8 mouse cellular contexts compared by ENCODE assay signal in genomic region chr14:122534017-122534924, GRCm38 (mm10). TPM values are rescaled to one million over a fixed set of nuclear protein-coding genes. Genes with fewer than 3 reads are reported as not detected.
DNase-seq lines count a peak whose midpoint lies in the region; ATAC-seq and TF ChIP-seq lines count a peak whose summit lies in the region.

Gene Pcca (plus strand): TSS chr14:122534324.

- under 1% methylated on average over 54 of the region's 54 CpGs for WGBS in hindbrain, postnatal 0 days

- peak within 1 kb of the TSS; percentile 87 for H3K4me2 ChIP-seq in hindbrain, postnatal 0 days (ENCODE audit: low read depth, low read length)

- peak within 1 kb of the TSS; percentile 87 for H3K27ac ChIP-seq in gastrocnemius, adult 2 months
- peak within 1 kb of the TSS; percentile 82 for H3K27ac ChIP-seq in hindbrain, postnatal 0 days
- peak within 1 kb of the TSS; percentile 65 for H3K27ac ChIP-seq in left cerebral cortex, adult 2 months

- intact Hi-C loops in gastrocnemius, adult 2 months (cut with DNase I): no loop called here
- intact Hi-C loops in left cerebral cortex, adult 2 months (cut with DNase I): loop anchor here (5.0 kb wide), 1 partner anchor 343 kb away; no protein-coding TSS in a partner anchor

- no peaks in the 10 kb centered on the region for H3K9me3 ChIP-seq in hindbrain, postnatal 0 days (ENCODE audit: low read length)

- peak within 1 kb of the TSS; percentile 72 for H3K9ac ChIP-seq in hindbrain, postnatal 0 days (replicated peaks; ENCODE audit: low read length)

- H3K4me1 ChIP-seq in hindbrain, postnatal 0 days (ENCODE audit: insufficient read depth, low read length): peaks cover 8% of the 10 kb centered on the region

- peak; percentile 11; the same call in 1 of the 2 replicates for TF ChIP-seq CTCF in gastrocnemius, adult 2 months (IDR thresholded peaks at IDR 0.05)
- TF ChIP-seq CTCF in hindbrain, postnatal 0 days (IDR thresholded peaks at IDR 0.05; ENCODE audit: low read depth): 0 out of 2 replicates have a peak, but pooled peaks have one; percentile 25
- no peak; the same call in 1 of the 2 replicates for TF ChIP-seq CTCF in left cerebral cortex, adult 2 months (IDR thresholded peaks at IDR 0.05)

- DNase-seq in WW6 (ENCODE audit: low read depth, low spot score): peak; percentile 92
- peak; percentile 91 to 94 for DNase-seq in cerebellum, postnatal 4 days (ENCODE audit: low spot score in 2 of 2)
- DNase-seq in gastrocnemius, adult 2 months: peak; percentile 99
- DNase-seq in hindbrain, postnatal 0 days (ENCODE audit: low spot score): peak; percentile 98
- DNase-seq in left cerebral cortex, adult 2 months (ENCODE audit: extremely low spot score in 1 of 2, low spot score in 2 of 2): peak; percentile 95 to 97
- DNase-seq in right cerebral cortex, adult 2 months (ENCODE audit: low spot score in 2 of 2): peak; percentile 96 to 97
- DNase-seq in urinary bladder, postnatal 14 days (ENCODE audit: low spot score): peak; percentile 95

- peak; percentile 100 for ATAC-seq in hindbrain, postnatal 0 days
- ATAC-seq in megakaryocyte, adult 5-6 weeks (ENCODE audit: poor library complexity, severe bottlenecking): peak; percentile 98

- H3K4me3 ChIP-seq in gastrocnemius, adult 2 months: peak within 1 kb of the TSS; percentile 87
- H3K4me3 ChIP-seq in hindbrain, postnatal 0 days (ENCODE audit: low read length): peak within 1 kb of the TSS; percentile 71
- peak within 1 kb of the TSS; percentile 73 for H3K4me3 ChIP-seq in left cerebral cortex, adult 2 months

- no peaks in the 10 kb centered on the region for H3K27me3 ChIP-seq in hindbrain, postnatal 0 days (ENCODE audit: insufficient read depth, low read length)

- no peaks in the 10 kb centered on the region for H3K36me3 ChIP-seq in hindbrain, postnatal 0 days (ENCODE audit: insufficient read depth, low read length)

RNA-seq across cellular contexts. Expression of gene Pcca, which starts in this region (rescaled TPM):
- 10 to 100 TPM; 37.7 to 58.5 TPM for total RNA-seq in gastrocnemius, adult 2 months (2021)
- 6.7 and 13.4 TPM in 2 replicates for total RNA-seq in hindbrain, postnatal 0 days (2014; rRNA removed)
- 39.1 and 42.8 TPM in 2 replicates for polyA plus RNA-seq in hindbrain, postnatal 0 days (2015; fragmentation: Nextera tagmentation; extraction: Ambion mirVana)
- total RNA-seq in left cerebral cortex, adult 2 months (2021): 10 to 100 TPM; 30.2 to 36.2 TPM
- 25.3 and 27.3 TPM in 2 replicates for total RNA-seq in megakaryocyte, adult 5-6 weeks (2015)
- 22.8 and 25.4 TPM in 2 replicates for total RNA-seq in megakaryocyte, adult 5-6 weeks (2017)

Comparison
In these comparisons a context has a peak if more than half of its experiments do, and no peak if none do; other contexts are left out.
1. Peak in every context shown above with its lines: DNase-seq, ATAC-seq, H3K4me3 ChIP-seq and H3K27ac ChIP-seq.